Mouse (Mus musculus) MN1 (cell line): ENCODE results near the gene Rnf144b.

Experiments
- DNase-seq: peaks from one replicate; pipeline ENCODE4 v3.0.0-alpha.2; 2016; ENCODE audit warnings: low spot score

Gene Rnf144b

GRCm38 (mm10) chr13:47124986-47125385 is 2.5 kb downstream of the Rnf144b start:
- DNase-seq = no peak

GRCm38 (mm10) chr13:47125595-47125994 is 3.1 kb downstream of the Rnf144b start:
- no peak for DNase-seq

DNA sequence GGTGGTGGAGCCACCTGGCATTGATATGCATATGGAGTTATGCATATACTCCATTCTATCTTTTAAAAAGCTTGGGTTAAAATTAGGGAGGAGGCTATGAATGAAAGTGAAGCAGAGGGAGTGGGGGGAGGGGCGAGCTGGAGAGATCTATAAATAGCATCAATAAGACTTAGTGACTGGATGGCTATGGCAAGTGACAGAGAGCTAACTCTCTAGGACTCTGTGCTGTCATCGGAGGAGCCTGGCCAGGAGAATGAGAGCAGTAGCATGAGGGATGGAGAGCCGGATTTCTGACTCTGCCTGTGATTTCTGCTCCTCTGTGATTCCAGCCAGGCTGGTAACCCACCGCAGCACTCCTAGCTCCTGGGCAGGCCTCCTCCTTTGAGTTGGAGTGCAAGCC is 6.6 kb downstream of the Rnf144b start:
- no peak for DNase-seq

DNA sequence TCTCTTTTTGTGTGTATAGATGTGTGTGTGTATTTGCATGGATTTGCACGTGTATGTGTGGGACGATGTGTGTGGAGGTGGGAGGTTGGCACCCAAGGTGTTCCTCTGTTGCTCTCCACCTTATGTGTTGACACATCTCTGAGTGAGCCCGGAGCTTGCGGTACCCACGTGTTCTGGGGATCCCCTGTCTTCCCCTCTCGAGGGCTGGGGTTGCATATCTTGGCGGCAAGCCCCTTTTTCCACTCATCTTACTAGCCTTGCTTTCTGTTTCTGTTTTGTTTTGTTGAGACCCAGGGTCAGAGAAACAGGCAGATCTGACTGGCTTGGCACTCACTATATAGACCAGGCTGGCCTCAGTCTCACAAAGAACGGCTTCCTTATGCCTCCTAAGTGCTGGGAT is 10.6 kb downstream of the Rnf144b start:
- no peak for DNase-seq

GRCm38 (mm10) chr13:47134836-47135235 is 12.4 kb downstream of the Rnf144b start:
- DNase-seq = no peak

GRCm38 (mm10) chr13:47135741-47136140 is 13.3 kb downstream of the Rnf144b start:
- no peak for DNase-seq

DNA sequence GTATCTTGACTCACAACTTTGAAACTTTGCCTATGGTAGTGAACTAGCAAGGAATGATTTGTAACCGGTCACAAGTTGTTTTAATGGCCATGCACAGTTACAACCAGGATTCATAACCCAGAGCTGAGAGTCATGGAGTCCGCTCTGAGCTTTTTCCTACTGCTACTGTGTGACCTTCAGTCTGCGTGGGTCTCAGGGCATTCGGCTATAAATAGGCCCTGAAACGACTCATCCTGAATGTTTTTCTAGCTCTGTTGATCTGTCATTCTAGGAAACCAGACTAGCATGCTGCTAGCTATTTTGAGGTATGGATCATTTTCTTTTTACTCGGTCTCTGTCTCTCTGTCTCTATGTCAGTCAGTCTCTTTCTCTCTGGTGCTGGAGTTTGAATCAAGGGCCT is 20.3 kb downstream of the Rnf144b start:
- no peak for DNase-seq

- DNase-seq = no peak
Observed at GRCm38 (mm10) chr13:47145939-47146338, 23.5 kb downstream of the Rnf144b start.

DNA sequence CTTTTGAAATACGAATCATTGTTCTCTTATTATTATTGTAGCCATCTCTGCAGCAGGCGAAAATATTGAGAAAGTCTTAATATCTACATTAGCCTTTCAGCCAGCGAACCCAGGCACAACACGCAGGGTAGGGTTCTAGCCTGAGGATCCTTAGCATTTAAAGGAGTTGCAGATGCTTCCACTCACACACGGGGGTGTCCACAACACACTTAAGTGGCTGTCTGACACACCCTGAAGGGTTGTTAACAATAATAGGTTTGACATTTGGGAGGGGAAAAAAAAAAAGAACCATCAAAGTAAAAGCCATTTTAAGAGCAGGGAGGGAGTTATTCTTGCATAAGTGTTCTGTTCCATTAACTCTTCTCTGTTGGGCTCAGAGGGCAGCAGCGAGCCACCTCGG is 23.9 kb downstream of the Rnf144b start:
- DNase-seq = no peak

DNA sequence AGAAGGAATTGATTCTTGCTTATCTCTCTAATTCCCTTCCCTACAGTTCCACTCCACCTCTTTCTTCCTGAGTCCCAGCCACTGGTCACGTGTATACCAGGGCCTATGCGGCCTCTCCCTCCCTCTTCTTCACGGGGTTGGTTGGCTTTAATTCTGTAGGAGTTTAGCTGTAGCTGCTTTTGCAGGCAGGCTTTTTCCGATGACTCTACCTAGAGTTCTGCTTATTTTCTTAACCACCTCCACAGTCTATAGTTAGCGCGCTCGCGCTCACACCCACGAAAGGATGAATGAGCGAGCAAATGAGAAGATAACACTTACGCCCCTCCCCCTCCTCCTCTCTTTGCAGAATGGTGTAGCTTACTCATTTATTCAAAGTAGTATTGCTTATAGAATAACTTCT is 26.1 kb downstream of the Rnf144b start:
- DNase-seq = no peak

GRCm38 (mm10) chr13:47149993-47150392 is 27.5 kb downstream of the Rnf144b start:
- no peak for DNase-seq

DNA sequence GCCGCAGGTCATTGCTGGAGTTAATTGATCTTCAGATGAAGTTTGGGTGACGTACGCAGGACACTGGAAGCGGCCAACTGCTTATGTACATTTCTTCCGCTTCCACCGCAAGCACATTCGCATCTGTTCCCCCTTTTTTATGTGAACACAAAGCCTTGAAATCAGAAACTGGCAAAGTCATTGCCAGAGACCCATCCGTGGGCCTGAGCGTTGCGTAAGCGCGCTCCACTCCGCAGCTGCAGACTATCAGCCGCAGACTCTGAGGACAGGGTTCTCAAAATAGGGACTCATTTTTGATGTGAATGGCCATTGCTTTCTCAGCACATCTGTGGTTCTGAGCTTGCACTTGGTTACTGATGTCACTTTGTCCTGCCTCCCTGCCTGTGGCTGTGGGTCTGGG is 28.6 kb downstream of the Rnf144b start:
- DNase-seq = no peak

- DNase-seq = peak; percentile 67
Observed at GRCm38 (mm10) chr13:47152390-47152789, 29.9 kb downstream of the Rnf144b start.

DNA sequence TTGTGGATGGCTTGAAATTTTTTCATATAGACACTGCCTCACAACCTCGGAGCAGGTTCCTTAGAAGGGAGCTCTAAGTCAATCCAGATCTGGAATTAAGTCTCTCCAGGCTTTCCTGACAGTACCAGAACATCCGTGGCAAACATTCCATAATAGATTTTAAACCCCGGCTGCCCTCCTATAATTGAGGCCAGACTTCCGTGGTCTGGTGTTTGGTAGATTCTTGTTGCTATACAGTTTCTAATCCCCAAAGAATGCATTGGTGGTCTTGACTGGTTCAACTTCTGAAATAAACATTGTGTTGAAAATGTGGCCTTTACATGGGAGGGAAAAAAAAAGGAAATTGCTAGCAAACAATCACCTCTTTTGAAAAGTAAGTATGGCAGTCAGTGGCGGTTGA is 30.8 kb downstream of the Rnf144b start:
- no peak for DNase-seq

DNA sequence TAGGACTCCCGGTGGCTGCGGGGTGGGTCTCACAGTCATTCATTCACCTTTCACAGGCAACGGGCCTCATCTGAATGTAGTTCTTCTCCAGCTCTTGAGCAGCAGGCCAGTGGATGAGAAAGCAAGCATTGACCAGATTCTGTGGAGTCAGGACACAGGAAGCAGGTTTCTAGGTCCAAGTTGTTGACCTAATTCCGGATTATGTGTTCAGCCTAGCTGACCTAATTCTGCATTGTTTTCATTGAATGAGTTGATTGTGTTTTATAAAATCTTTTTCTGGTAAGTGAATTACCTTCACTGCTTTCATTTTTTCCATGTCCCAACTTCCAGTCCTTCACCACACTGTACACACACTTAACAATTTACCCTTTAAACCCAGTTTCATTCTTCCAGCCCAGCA is 32.4 kb downstream of the Rnf144b start:
- no peak for DNase-seq

DNA sequence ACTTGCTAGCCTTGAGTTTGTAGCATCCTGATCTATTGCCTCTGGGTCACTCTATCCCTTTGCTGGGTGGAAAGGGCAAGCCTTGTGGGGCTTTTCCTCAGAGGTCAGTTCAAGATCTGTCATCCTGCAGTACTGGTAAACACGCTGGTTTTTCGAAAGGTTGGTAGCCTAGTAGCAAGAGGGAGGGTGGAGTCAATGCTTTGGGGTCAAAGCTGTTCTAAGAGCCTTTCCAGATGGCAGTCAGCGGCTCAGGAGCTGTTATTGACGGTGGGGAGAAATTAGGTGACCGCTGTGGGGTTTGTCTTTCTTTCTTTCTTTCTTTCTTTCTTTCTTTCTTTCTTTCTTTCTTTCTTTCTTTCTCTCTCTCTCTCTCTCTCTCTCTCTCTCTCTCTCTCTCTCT is 34.4 kb downstream of the Rnf144b start:
- no peak for DNase-seq

DNA sequence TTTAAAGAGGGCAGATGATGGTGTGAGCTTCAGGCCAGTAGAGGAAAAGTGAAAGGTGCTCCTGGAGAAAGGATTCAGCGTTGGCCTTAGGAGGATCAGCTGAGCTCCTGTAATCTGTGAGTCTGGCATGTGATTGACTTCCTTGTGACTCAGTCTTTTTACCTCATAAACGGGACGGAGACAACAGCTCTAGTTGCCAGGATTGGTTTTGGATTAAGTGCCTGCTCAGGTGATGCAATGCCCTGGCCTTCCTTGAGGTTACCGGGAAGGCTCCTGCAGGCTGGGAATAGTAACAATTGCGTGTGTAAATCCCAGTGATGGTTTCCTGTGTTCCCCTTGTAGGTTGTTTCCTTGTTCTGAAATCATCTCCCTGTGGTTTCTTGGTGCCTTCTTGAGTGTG is 39.5 kb downstream of the Rnf144b start:
- no peak for DNase-seq

DNA sequence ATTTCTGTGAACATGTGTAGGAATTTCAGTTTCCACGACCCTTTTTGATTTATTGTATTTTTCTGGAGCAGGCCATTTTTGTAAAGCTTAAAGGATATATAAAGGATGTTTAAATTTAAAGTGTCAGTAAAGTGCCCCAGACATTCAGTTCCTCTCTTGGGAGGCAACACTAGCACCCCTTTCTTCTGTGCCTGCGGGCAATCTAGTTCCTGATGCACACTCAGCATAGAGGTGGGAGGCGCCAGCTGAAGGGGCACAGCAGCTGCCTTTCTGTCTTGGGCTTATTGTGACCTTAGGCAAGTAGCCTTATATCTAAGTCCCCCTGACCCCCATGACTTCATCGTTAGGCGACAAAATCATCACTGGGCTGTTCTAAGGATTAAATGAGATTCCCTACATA is 42.3 kb downstream of the Rnf144b start:
- no peak for DNase-seq

GRCm38 (mm10) chr13:47165261-47165660 is 42.8 kb downstream of the Rnf144b start:
- no peak for DNase-seq

- no peak for DNase-seq
Observed at GRCm38 (mm10) chr13:47168484-47168883, 46.0 kb downstream of the Rnf144b start.

- no peak for DNase-seq
Observed at GRCm38 (mm10) chr13:47170026-47170425, 47.6 kb downstream of the Rnf144b start.

GRCm38 (mm10) chr13:47170811-47171555 is 48.5 kb downstream of the Rnf144b start:
- no peak for DNase-seq

DNA sequence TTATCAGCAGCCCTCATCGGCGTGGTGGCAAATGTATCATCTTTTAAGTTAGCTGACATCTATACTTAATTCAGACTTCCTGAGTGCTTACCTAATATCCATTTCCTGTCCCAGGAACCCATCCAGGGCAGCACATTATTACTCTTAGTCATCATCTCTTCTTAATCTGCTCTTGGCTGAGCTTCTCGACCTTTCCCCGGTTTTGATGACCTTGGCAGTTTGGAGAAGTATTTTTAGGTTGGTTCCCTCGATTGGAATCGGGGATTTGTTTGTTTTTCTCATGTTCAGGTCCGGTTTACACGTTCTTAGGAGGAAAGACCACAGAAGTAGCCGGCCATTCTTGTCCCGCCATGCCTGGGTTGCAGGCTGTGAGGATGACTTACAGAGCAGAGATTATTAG is 50.4 kb downstream of the Rnf144b start:
- DNase-seq = no peak

GRCm38 (mm10) chr13:47178182-47178581 is 55.7 kb downstream of the Rnf144b start:
- DNase-seq = no peak
